Mouse (Mus musculus) MEL (cell line): ENCODE measurements around the gene Kcnk7.

Source experiments
- BHLHE40 ChIP-seq: IDR thresholded peaks from 2 replicates; pipeline ENCODE4 v1.6.1; 2012; ENCODE audit warnings: low read depth, mild to moderate bottlenecking, inconsistent platforms, low read length, improper control_type of control experiment, borderline replicate concordance
- ELF1 ChIP-seq: IDR thresholded peaks from 2 replicates; pipeline ENCODE4 v1.6.1; 2014; ENCODE audit warnings: low read depth, mild to moderate bottlenecking, inconsistent platforms, low read length, improper control_type of control experiment, moderate library complexity
- GABPA ChIP-seq: IDR thresholded peaks from 2 replicates; pipeline ENCODE4 v1.6.1; 2012; ENCODE audit warnings: low read depth, mild to moderate bottlenecking, inconsistent platforms, low read length, improper control_type of control experiment, moderate library complexity
- POLR2A ChIP-seq, 2 experiments: IDR thresholded peaks; 2 replicates each; pipeline ENCODE4 v1.6.1; 2011 to 2012; ENCODE audit warnings: low read length in 2 of 2, mild to moderate bottlenecking in 2 of 2, control low read depth in 1 of 2, improper control_type of control experiment in 1 of 2, low read depth in 1 of 2, moderate library complexity in 1 of 2; ENCODE audit not compliant: control insufficient read depth in 1 of 2, insufficient read depth in 1 of 2, poor library complexity in 1 of 2
- ZKSCAN1 ChIP-seq: IDR thresholded peaks from 2 replicates; pipeline ENCODE4 v1.6.1; 2012; ENCODE audit warnings: low read depth, mild to moderate bottlenecking, inconsistent platforms, low read length, improper control_type of control experiment, moderate library complexity

GRCm38 (mm10) chr19:5715793-5716688 is 11.9 kb downstream of the Kcnk7 start:
- TF ChIP-seq BHLHE40 (no peak), ELF1 (no peak), GABPA (no peak), POLR2A (IDR thresholded peaks at IDR 0.05; ENCODE audit: control insufficient read depth in 1 of 2, insufficient read depth in 1 of 2, low read depth in 1 of 2, low read length in 2 of 2, poor library complexity in 1 of 2) (no peak), ZKSCAN1 (no peak)
